Mouse (Mus musculus): ENCODE data around the gene Olfr672. TPM values are rescaled to one million over a fixed set of nuclear protein-coding genes. Genes with fewer than 3 reads are reported as not detected.

The Olfr672 gene
- not detected in 2 replicates for polyA plus RNA-seq (2012; rRNA removed)

GRCm38 (mm10) chr7:105001929-105002328 lies at the start of gene Olfr672:
TSS of gene Olfr672 (minus strand) at chr7:105002029.

GRCm38 (mm10) chr7:105032398-105032797 lies 30.6 kb upstream of the Olfr672 start, which contains the start of gene Olfr676:
TSS of gene Olfr676 (plus strand) at chr7:105032698.

GRCm38 (mm10) chr7:105028360-105028759 lies 26.5 kb upstream of the Olfr672 start, which contains the start of gene Olfr675:
TSS of gene Olfr675 (minus strand) at chr7:105028460.

GRCm38 (mm10) chr7:104979026-104979425 lies 22.8 kb downstream of the Olfr672 start, which contains the start of gene Olfr671:
TSS of gene Olfr671 (minus strand) at chr7:104979126.

GRCm38 (mm10) chr7:104962520-104962919 lies 39.3 kb downstream of the Olfr672 start, which contains the start of gene Olfr670:
TSS of gene Olfr670 (minus strand) at chr7:104962620.

Other genes with a start within 250 kb of the Olfr672 start
- not detected in 2 replicates for gene Usp17le, start 224.6 kb downstream of the Olfr672 start, polyA plus RNA-seq (2012; rRNA removed)
- not detected in 2 replicates for gene Usp17lb, start 159.4 kb downstream of the Olfr672 start, polyA plus RNA-seq (2012; rRNA removed)
- not detected in 2 replicates for gene Usp17la, start 145.0 kb downstream of the Olfr672 start, polyA plus RNA-seq (2012; rRNA removed)
- not detected in 2 replicates for gene Olfr665, start 124.0 kb downstream of the Olfr672 start, polyA plus RNA-seq (2012; rRNA removed)
- gene Olfr666, start 106.1 kb downstream of the Olfr672 start, polyA plus RNA-seq (2012; rRNA removed): not detected in 2 replicates
- not detected in 2 replicates for gene Olfr667, start 80.5 kb downstream of the Olfr672 start, polyA plus RNA-seq (2012; rRNA removed)
- gene Olfr668, start 74.0 kb downstream of the Olfr672 start, polyA plus RNA-seq (2012; rRNA removed): not detected in 2 replicates
- not detected in 2 replicates for gene Olfr669, start 67.8 kb downstream of the Olfr672 start, polyA plus RNA-seq (2012; rRNA removed)
- gene Olfr670, start 39.4 kb downstream of the Olfr672 start, polyA plus RNA-seq (2012; rRNA removed): not detected in 2 replicates
- gene Olfr671, start 22.9 kb downstream of the Olfr672 start, polyA plus RNA-seq (2012; rRNA removed): not detected in 2 replicates
- gene Olfr675, start 26.4 kb upstream of the Olfr672 start, polyA plus RNA-seq (2012; rRNA removed): not detected in 2 replicates
- not detected in 2 replicates for gene Olfr676, start 30.7 kb upstream of the Olfr672 start, polyA plus RNA-seq (2012; rRNA removed)
- not detected in 2 replicates for gene Olfr677, start 49.3 kb upstream of the Olfr672 start, polyA plus RNA-seq (2012; rRNA removed)
- not detected in 2 replicates for gene Olfr678, start 62.4 kb upstream of the Olfr672 start, polyA plus RNA-seq (2012; rRNA removed)
- not detected in 2 replicates for gene Olfr679, start 79.2 kb upstream of the Olfr672 start, polyA plus RNA-seq (2012; rRNA removed)
- gene Olfr680-ps1, start 90.8 kb upstream of the Olfr672 start, polyA plus RNA-seq (2012; rRNA removed): not detected in 2 replicates
- gene Olfr681, start 114.8 kb upstream of the Olfr672 start, polyA plus RNA-seq (2012; rRNA removed): not detected in 2 replicates
- not detected in 2 replicates for gene Olfr683, start 145.0 kb upstream of the Olfr672 start, polyA plus RNA-seq (2012; rRNA removed)
- not detected in 2 replicates for gene Olfr684, start 161.6 kb upstream of the Olfr672 start, polyA plus RNA-seq (2012; rRNA removed)
- not detected in 2 replicates for gene Olfr685, start 184.0 kb upstream of the Olfr672 start, polyA plus RNA-seq (2012; rRNA removed)
- gene Olfr686, start 205.5 kb upstream of the Olfr672 start, polyA plus RNA-seq (2012; rRNA removed): not detected in 2 replicates

All from central nervous system, embryonic 14 days (tissue).